In genomic region chr4:149542927-149543553, GRCm38 (mm10) we compare ENCODE assay signal across 8 mouse cellular contexts. TPM values are rescaled to one million over a fixed set of nuclear protein-coding genes. Genes with fewer than 3 reads are reported as not detected.
DNase-seq lines count a peak whose midpoint lies in the region; ATAC-seq and TF ChIP-seq lines count a peak whose summit lies in the region.

No protein-coding gene starts in this region.

- H3K4me2 ChIP-seq in limb, embryonic 14.5 days (replicated peaks; ENCODE audit: low read depth, low read length, severe bottlenecking) = no peak overlapping the region
- H3K4me2 ChIP-seq in stomach, postnatal 0 days (replicated peaks; ENCODE audit: low read depth) = no peak overlapping the region

- H3K36me3 ChIP-seq in limb, embryonic 14.5 days (ENCODE audit: control insufficient read depth, insufficient read depth, low read length) = peaks cover 34% of the 10 kb centered on the region
- peaks cover 5% of the 10 kb centered on the region; the same call in 1 of the 2 replicates for H3K36me3 ChIP-seq in stomach, postnatal 0 days (ENCODE audit: control insufficient read depth, insufficient read depth, low read length)

- H3K4me1 ChIP-seq in limb, embryonic 14.5 days (ENCODE audit: control insufficient read depth, insufficient read depth, low read length) = no peaks in the 10 kb centered on the region
- no peaks in the 10 kb centered on the region for H3K4me1 ChIP-seq in stomach, postnatal 0 days (replicated peaks; ENCODE audit: control insufficient read depth, insufficient read depth)

- peak; percentile 62 to 64 for DNase-seq in urinary bladder, adult 18-20 months (ENCODE audit: low spot score in 2 of 2)
- DNase-seq in urinary bladder, adult 2 months (ENCODE audit: low spot score) = no peak
- DNase-seq in cerebellum, postnatal 4 days (ENCODE audit: low spot score in 2 of 2) = peak; percentile 87 to 90
- DNase-seq in gastrocnemius, postnatal 36 days = peak; percentile 58 to 85
- DNase-seq in kidney, adult 8-10 months = peak; percentile 58 to 90
- peak; percentile 86 for DNase-seq in limb, embryonic 14.5 days (ENCODE audit: low spot score)
- DNase-seq in natural killer cell, adult 2 months (ENCODE audit: low spot score in 2 of 2) = peak; percentile 64 to 75
- DNase-seq in stomach, postnatal 0 days (ENCODE audit: low spot score) = peak; percentile 86

- WGBS in limb, embryonic 14.5 days = 54% methylated on average over 10 of the region's 10 CpGs
- 61% methylated on average over 10 of the region's 10 CpGs for whole genome bisulfite sequencing in stomach, postnatal 0 days

- peak; percentile 99 for TF ChIP-seq CTCF in stomach, postnatal 0 days (IDR thresholded peaks at IDR 0.05; ENCODE audit: low read depth)

- no peak for ATAC-seq in limb, embryonic 14.5 days (ENCODE audit: low FRiP score, low read depth)
- ATAC-seq in stomach, postnatal 0 days (ENCODE audit: low FRiP score, low TSS enrichment) = no peak

- intact Hi-C loops in gastrocnemius, postnatal 36 days (cut with DNase I) = loop anchor here (5.0 to 10.0 kb wide), 4 partner anchors 56 to 398 kb away; partner anchors contain the start of genes Lzic and Nmnat1

- no peak overlapping the region for H3K27ac ChIP-seq in limb, embryonic 14.5 days (replicated peaks; ENCODE audit: low read depth, low read length)
- no peak overlapping the region for H3K27ac ChIP-seq in stomach, postnatal 0 days (replicated peaks)

- no peak for TF ChIP-seq POLR2A in limb, embryonic 14.5 days (IDR thresholded peaks at IDR 0.05; ENCODE audit: borderline replicate concordance, extremely low read depth, insufficient read depth, insufficient read length)

- H3K9ac ChIP-seq in limb, embryonic 14.5 days (ENCODE audit: low read depth, low read length, severe bottlenecking) = no peak overlapping the region
- H3K9ac ChIP-seq in stomach, postnatal 0 days (ENCODE audit: low read length) = no peak overlapping the region

- no peaks in the 10 kb centered on the region for H3K9me3 ChIP-seq in limb, embryonic 14.5 days (ENCODE audit: control insufficient read depth, low read length)
- no peaks in the 10 kb centered on the region for H3K9me3 ChIP-seq in stomach, postnatal 0 days (ENCODE audit: control insufficient read depth, low read length)

- H3K27me3 ChIP-seq in limb, embryonic 14.5 days (ENCODE audit: control insufficient read depth, insufficient read depth, low read length) = no peaks in the 10 kb centered on the region
- H3K27me3 ChIP-seq in stomach, postnatal 0 days (ENCODE audit: control insufficient read depth, insufficient read depth, low read length) = no peaks in the 10 kb centered on the region

- no peak for TF ChIP-seq EP300 in stomach, postnatal 0 days (optimal IDR thresholded peaks at IDR 0.05)

- no peak overlapping the region for H3K4me3 ChIP-seq in limb, embryonic 14.5 days (replicated peaks; ENCODE audit: low read length)
- no peak overlapping the region for H3K4me3 ChIP-seq in stomach, postnatal 0 days (ENCODE audit: low read depth, low read length)

RNA-seq across cellular contexts. Expression of gene Ctnnbip1, which starts 25.0 kb away (rescaled TPM):
- polyA plus RNA-seq in urinary bladder, adult 2 months (2012; rRNA removed) = 11.7 and 12.0 TPM in 2 replicates
- 10 to 100 TPM; 22.7 to 24.4 TPM for total RNA-seq in gastrocnemius, postnatal 36 days (2021)
- polyA plus RNA-seq in limb, embryonic 14.5 days (2012; rRNA removed) = 39.3 and 43.5 TPM in 2 replicates
- 73.6 and 75.0 TPM in 2 replicates for polyA plus RNA-seq in limb, embryonic 14.5 days (2014; fragmentation: Nextera tagmentation; extraction: Ambion mirVana)
- 60.1 and 69.5 TPM in 2 replicates for polyA plus RNA-seq in stomach, postnatal 0 days (2015; fragmentation: Nextera tagmentation; extraction: Ambion mirVana)

RNA-seq across cellular contexts. Expression of gene Clstn1, which starts 43.2 kb away (rescaled TPM):
- polyA plus RNA-seq in urinary bladder, adult 2 months (2012; rRNA removed) = 28.0 and 61.1 TPM in 2 replicates
- 10 to 100 TPM; 23.6 to 28.3 TPM for total RNA-seq in gastrocnemius, postnatal 36 days (2021)
- 56.5 and 58.2 TPM in 2 replicates for polyA plus RNA-seq in limb, embryonic 14.5 days (2012; rRNA removed)
- polyA plus RNA-seq in limb, embryonic 14.5 days (2014; fragmentation: Nextera tagmentation; extraction: Ambion mirVana) = 51.2 and 61.1 TPM in 2 replicates
- polyA plus RNA-seq in stomach, postnatal 0 days (2015; fragmentation: Nextera tagmentation; extraction: Ambion mirVana) = 28.6 and 30.5 TPM in 2 replicates

RNA-seq across cellular contexts. Expression of gene Lzic, which starts 58.0 kb away (rescaled TPM):
- 16.8 and 19.0 TPM in 2 replicates for polyA plus RNA-seq in urinary bladder, adult 2 months (2012; rRNA removed)
- 10 to 100 TPM; 10.7 to 14.2 TPM for total RNA-seq in gastrocnemius, postnatal 36 days (2021)
- polyA plus RNA-seq in limb, embryonic 14.5 days (2012; rRNA removed) = 32.8 and 36.1 TPM in 2 replicates
- 54.0 and 55.2 TPM in 2 replicates for polyA plus RNA-seq in limb, embryonic 14.5 days (2014; fragmentation: Nextera tagmentation; extraction: Ambion mirVana)
- polyA plus RNA-seq in stomach, postnatal 0 days (2015; fragmentation: Nextera tagmentation; extraction: Ambion mirVana) = 18.9 and 22.5 TPM in 2 replicates

RNA-seq across cellular contexts. Expression of gene Nmnat1, which starts 58.0 kb away (rescaled TPM):
- 11.6 and 11.8 TPM in 2 replicates for polyA plus RNA-seq in urinary bladder, adult 2 months (2012; rRNA removed)
- total RNA-seq in gastrocnemius, postnatal 36 days (2021) = 10 to 100 TPM; 28.7 to 31.5 TPM
- 10.1 and 11.4 TPM in 2 replicates for polyA plus RNA-seq in limb, embryonic 14.5 days (2012; rRNA removed)
- polyA plus RNA-seq in limb, embryonic 14.5 days (2014; fragmentation: Nextera tagmentation; extraction: Ambion mirVana) = 9.1 and 10.6 TPM in 2 replicates
- polyA plus RNA-seq in stomach, postnatal 0 days (2015; fragmentation: Nextera tagmentation; extraction: Ambion mirVana) = 6.1 and 6.5 TPM in 2 replicates
